Mouse (Mus musculus) left cerebral cortex, postnatal 10 days (tissue): ENCODE results near the gene Prr23a2. TPM values are rescaled to one million over a fixed set of nuclear protein-coding genes. Genes with fewer than 3 reads are reported as not detected.

Experiments
- DNase-seq, 2 experiments: peaks; one replicate each; pipeline ENCODE4 v3.0.0; 2021 to 2022; ENCODE audit warnings: low spot score in 2 of 2, mixed read lengths in 1 of 2; ENCODE audit errors: extremely low spot score in 1 of 2
- intact Hi-C: fragments of 180-260 bp; cut with DNase I; formaldehyde crosslinking; loops from one replicate; pipeline ENCODE4 v1.15.1; 2025
- total RNA-seq, 2 experiments: library from RNA; stranded (reverse); gene quantifications; 2 replicates each; pipeline ENCODE4 v1.2.3; 2021

The Prr23a2 gene
- not detected for total RNA-seq

- intact Hi-C loops: no loop called here
- DNase-seq: peak in 1 of 2 experiments; percentile 27
Measured at GRCm38 (mm10) chr9:98856210-98856609, at the start of gene Prr23a2. TSS of gene Prr23a2 (plus strand) at chr9:98856494.

DNA sequence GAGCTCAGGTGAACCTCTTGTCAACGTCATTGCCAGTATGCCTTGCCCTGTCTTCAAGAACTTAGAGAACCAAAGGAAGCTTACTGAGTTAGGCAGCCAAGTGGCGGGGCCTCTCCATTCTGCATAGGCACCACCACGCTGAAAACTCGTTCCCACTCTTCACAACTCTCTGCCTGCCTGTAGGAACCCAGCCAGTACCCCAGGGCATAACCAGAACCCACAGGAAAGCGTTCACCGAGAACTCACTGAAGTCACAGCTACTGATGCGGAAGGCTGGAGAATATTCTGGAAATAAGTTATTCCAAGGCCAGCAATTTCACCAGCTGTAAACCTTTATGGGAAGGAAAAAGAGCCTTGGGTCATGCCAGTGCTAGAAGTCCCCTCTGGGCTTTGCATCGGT, 48.7 kb upstream of the Prr23a2 start:
- intact Hi-C loops: loop anchor here (2.0 to 10.0 kb wide), 2 partner anchors 161 to 193 kb away; no protein-coding TSS in a partner anchor
- DNase-seq: no peak

DNA sequence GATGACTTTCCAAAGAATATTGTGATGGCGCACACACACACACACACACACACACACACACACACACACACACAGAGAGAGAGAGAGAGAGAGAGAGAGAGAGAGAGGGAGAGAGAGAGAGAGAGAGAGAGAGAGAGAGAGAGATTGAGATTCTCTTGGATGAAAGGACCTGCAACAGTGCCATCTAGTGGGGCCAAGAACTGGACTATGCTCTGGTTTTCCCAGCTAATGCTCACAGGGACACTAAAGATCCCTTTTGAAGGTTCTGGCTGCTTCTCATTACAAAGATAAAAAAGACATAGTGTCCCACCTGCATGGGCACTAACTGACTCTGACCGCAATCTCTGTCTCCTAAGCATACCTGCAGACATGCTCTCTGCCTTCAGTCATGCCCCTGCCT, 46.8 kb upstream of the Prr23a2 start:
- DNase-seq: peak; percentile 31 to 63
- intact Hi-C loops: loop anchor here (10.0 kb wide), 1 partner anchor 195 kb away; no protein-coding TSS in a partner anchor

- intact Hi-C loops: no loop called here
- DNase-seq: no peak
Measured at GRCm38 (mm10) chr9:98816066-98816465, 40.2 kb upstream of the Prr23a2 start.

- intact Hi-C loops: no loop called here
- no peak for DNase-seq
Measured at GRCm38 (mm10) chr9:98817592-98817991, 38.7 kb upstream of the Prr23a2 start.

DNA sequence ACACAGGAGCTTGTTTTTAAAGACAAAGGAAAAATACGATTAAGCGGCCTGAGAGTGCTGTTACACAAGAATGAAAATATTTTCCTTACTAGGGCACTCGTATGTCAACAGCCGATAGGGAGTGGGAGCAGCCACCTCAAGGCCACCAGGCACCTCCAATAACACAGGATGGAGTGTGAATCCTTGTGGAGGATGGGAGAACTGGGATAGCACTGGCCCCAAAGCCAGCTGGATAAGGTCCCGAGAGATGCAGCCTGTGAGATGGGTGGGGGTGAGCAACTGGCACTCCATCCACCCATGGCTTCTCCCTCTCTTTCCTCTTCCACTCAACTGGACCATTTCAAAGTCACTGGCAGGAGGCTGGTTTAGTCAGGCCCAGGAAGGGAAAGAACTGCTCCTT, 37.3 kb upstream of the Prr23a2 start:
- DNase-seq: no peak
- intact Hi-C loops: no loop called here

DNA sequence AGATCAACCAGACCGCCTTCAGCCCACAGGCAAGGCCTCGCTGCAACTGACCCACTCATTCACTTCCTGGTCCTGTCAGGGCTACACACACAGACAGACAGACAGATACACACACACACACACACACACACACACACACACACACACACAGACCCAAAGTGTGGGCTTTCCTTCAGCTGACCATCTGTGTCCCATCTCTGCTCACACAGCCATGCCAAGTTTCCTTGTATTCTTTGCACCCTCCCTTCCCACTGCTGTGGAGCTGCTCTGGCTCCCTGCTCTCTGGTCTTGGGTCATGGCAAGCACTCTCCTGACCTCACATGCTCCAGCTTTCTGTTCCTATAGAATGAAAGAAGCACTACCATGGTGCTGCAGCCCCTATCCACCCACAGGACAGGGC, 36.8 kb upstream of the Prr23a2 start:
- DNase-seq: no peak
- intact Hi-C loops: no loop called here

DNA sequence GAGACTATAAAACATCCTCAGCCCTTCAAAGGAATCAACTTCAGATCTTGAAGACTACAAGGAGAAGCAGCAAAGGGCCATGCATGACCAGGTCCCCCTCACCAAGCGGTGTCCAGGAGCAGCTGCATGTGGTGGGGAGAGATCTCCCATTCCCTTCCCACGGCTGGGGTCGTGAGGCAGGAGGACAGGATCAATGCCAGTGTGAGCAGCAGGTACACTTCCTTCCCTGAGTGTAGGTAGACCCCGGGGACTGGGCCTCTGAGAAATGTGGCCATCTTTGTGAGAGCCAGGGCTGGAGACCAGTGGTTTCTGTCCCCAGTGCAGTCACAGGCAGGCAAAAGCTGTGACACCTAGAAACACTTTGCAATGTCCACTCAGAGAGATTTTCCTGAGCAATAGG, 35.8 kb upstream of the Prr23a2 start:
- intact Hi-C loops: no loop called here
- DNase-seq: no peak

DNA sequence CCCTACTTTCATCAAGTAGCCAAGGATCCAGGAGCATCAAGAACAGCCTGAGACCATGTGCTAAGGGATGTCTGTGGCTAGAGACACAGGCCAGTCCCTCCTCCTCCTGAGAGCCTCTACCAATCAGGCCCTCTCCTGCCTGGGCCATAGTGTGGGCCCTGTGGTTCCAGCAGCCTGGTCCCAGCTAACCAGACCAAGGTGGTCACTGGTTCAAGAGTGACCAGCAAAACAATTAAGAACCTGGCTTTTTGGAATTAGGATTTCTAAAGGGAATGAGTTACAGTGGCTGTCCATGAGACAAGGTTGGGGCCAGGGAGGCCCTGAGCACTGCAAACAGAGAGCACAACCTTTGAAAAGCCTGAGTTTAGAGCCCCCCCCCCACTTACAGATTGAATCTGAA, 35.2 kb upstream of the Prr23a2 start:
- intact Hi-C loops: no loop called here
- no peak for DNase-seq

DNA sequence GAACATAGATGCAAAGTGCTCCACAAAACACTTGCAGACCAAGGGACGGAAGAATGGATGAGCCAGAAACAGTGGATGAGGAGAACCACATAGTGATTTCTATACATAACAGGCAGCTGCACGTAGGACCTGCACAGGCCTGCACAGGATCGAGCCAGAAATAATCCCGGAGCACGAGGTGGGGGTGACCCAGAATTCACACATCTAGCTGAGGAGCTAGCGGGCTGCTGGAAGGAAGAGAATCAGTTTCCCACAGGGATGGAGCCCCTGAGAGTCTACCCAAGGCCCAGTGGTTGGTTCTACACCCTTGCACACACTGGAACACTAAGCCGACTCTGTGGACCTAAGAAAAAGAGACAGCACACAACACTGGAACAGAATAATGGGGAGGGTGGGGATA, 32.5 kb upstream of the Prr23a2 start:
- DNase-seq: no peak

GRCm38 (mm10) chr9:98829508-98829907, 26.8 kb upstream of the Prr23a2 start:
- intact Hi-C loops: no loop called here
- no peak for DNase-seq

More for the DNA sequence above, 32.5 kb upstream of the Prr23a2 start:
- intact Hi-C loops: no loop called here

DNA sequence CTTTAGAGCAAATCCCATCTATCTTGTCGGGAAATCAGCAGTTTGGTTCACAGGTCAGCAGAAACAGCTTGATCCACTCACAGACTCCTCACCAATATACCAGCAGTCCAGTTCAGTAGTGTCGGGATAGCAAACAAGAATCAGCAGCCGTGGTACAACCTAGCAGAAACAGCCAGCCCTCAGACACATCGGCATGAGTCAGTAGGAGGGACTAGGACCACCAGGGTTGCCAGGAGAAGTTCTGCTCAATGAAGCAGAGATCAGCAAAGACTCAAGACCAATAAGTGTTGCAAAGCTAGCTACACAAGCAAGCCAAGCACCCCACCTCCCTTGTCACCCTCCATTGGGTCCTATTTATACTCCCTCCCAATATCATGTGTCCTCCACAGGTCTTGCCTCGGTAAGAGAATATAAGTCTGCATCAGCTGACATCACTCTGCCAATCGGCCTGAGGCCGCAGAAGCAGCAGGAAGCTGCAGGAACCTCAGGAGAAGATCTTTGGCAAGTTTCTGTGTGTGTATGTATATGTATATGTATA, 18.7 kb upstream of the Prr23a2 start:
- no peak for DNase-seq
- intact Hi-C loops: no loop called here

GRCm38 (mm10) chr9:98842117-98842516, 14.2 kb upstream of the Prr23a2 start, which contains the start of gene Prr23a1:
TSS of gene Prr23a1 (plus strand) at chr9:98842503.
- intact Hi-C loops: no loop called here
- no peak for DNase-seq

DNA sequence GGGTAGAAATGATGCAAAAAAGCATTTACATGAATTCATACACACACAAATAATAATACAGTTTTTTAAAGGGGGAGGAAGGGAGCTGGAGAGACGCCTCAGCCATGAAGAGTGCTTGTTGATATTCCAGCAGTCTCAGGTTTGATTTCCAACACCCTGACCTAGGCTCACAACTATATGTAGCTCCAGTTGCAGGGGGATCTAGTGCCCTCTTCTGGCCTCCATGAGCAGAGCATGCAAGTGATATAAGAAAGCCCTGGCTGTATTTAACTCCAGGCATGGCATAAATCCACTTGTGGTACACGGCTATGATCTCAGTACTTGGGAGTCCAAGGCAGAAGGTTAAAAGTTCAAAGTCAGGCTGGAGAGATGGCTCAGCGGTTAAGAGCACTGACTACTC, 7.2 kb downstream of the Prr23a2 start:
- no peak for DNase-seq
- intact Hi-C loops: no loop called here

DNA sequence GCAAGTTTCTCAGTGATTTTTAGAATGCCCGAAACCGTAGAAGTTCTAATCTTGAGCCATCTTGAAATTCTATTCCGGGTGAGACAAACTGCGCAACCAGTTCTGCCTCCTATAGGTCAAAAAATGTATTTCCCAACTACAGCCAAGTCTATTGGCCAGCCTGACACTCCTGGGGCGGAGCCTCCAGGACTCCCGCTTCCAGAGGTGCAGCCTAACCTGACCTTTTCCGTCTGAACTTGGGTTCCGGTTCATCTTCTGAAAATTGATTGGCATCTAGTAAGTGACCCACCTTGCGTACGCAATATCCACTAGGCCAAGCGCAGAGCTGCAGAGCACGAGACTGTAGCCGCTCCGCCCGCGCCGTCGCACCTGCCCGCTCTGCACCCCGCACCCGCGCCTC, 8.3 kb downstream of the Prr23a2 start, which contains the start of gene Prr23a3:
TSS of gene Prr23a3 (plus strand) at position 197 of the 400 bp plus-strand sequence.
- no peak for DNase-seq
- intact Hi-C loops: no loop called here

DNA sequence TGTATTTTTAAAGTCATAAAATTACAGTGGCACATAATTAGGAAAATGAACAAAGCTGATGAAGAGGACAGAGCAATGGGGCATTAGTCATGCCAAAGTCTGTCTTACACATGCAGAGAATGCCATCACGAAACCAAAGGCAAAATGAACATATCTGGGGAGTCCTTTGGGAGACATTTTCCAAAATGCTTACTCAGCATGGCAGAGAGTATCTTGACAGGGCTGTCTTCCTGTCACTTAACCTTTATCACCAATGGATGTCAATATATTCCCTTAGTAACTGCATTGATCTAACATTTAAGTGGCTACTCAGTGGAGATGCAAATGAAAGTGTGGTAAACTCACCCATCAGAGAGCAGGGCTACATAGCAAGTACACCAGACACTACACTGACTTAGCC, 45.2 kb downstream of the Prr23a2 start:
- intact Hi-C loops: no loop called here
- DNase-seq: no peak

GRCm38 (mm10) chr9:98902819-98903218, 46.5 kb downstream of the Prr23a2 start, which contains the start of gene 7420426K07Rik:
TSS of gene 7420426K07Rik (plus strand) at chr9:98903119.
- no peak for DNase-seq
- intact Hi-C loops: no loop called here
